Mouse (Mus musculus) neural tube, postnatal 0 days (tissue): ENCODE measurements around the gene Socs4. TPM values are rescaled to one million over a fixed set of nuclear protein-coding genes. Genes with fewer than 3 reads are reported as not detected.

Source experiments
- polyA plus RNA-seq: library from polyadenylated mRNA; unstranded; fragments of >200 nt; fragmentation: Nextera tagmentation; extraction: Ambion mirVana; gene quantifications from 2 replicates; pipeline ENCODE4 v1.2.1, GENCODE M21; 2015

Gene Socs4
- polyA plus RNA-seq, result 1.6 and 1.9 TPM in 2 replicates

DNA sequence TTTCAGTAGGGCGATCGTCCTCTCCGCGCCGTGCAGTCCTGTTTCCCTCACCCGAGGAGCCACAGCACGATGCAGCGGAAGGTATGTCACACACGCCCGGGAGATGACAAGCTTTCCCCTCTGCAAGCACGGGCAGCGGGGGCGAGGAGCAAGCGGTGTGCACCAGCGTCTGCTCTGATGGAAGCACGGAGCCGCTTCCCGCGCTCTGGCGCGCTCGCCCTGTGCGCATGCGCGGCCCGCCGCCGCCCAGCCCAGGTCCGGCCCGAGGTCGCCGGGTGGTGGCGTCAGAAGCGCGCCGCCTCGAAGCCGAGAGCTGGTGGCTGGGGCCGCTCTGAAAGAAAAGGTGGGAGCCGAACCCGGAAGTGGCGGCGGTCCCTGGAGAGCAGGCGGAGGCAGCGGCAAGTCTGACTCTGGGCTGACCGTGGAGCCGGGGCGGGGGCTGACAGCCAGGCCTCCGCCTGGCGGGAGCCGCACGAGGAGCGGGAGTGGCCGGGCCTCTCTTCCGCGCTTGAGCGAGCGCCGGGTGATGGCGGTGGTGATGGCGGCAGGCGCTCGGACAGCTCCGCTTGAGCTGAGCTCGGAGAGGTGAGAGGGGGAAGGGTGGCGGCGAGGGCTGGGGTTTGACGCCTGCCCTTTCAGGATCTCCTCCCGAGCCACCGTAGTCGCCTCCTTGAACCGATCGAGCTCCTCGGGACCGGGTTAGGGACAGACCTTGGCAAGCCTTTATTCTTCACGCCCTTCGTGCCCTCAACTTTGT lies at the start of gene Socs4, which contains the start of gene Wdhd1:
Gene Socs4, plus strand, starts transcription at position 295 of the 757 bp plus-strand sequence.
Gene Wdhd1, minus strand, starts transcription at position 221 of the 757 bp plus-strand sequence.

DNA sequence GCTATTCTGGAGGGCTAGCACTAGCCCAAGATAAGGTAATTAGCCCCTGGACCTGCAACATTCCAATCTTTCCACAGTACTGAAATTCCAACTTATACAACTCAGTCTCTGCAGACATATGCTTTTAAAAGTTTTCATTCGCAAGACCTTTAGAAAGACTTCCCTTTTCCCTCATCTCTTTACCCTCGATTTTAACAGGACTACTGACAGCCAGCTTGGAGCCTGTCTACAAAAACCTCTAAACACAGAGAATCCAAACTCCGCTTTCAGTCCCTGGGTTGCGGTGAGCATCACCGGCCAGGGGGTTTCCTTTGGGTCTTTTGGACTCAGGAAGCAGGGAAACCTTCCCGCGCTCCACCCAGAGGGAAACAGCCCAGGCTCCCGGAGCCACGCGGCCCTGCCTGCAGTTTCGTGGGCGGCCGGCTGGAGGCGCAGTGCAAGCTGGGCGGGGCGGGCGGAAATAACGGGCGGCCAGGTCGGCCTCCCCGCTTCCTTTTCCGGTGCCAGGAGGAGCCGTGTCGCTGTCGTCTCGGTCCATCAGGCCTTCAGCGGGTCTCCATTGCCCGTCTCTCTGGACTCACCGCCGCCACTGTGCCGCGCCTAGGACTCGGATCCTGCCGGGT lies 21.2 kb downstream of the Socs4 start, which contains the start of gene Mapk1ip1l:
Gene Mapk1ip1l, plus strand, starts transcription at position 482 of the 623 bp plus-strand sequence.

Other genes with a start within 250 kb of the Socs4 start
- gene Gch1, start 87.5 kb upstream of the Socs4 start, polyA plus RNA-seq, result 2.0 and 2.3 TPM in 2 replicates
- 7.0 and 7.9 TPM in 2 replicates for gene Wdhd1, start 74 bp upstream of the Socs4 start, polyA plus RNA-seq
- 24.0 and 25.9 TPM in 2 replicates for gene Mapk1ip1l, start 21.3 kb downstream of the Socs4 start, polyA plus RNA-seq
- 5.2 and 8.7 TPM in 2 replicates for gene Lgals3, start 90.8 kb downstream of the Socs4 start, polyA plus RNA-seq
- gene Dlgap5, start 141.5 kb downstream of the Socs4 start, polyA plus RNA-seq, result 2.3 and 3.2 TPM in 2 replicates
- gene Fbxo34, start 173.5 kb downstream of the Socs4 start, polyA plus RNA-seq, result 33.2 and 35.0 TPM in 2 replicates